Mouse (Mus musculus): Measurements from ENCODE around the gene Gstm7.

Gstm7 gene

GRCm38 (mm10) chr3:107877005-107877404 lies 54.6 kb downstream of the Gstm7 start, which contains the start of gene Eps8l3:
Gene Eps8l3 (plus strand): TSS chr3:107877229.
- DNase-seq (ENCODE audit: low spot score in 2 of 2): no peak

All from right cerebral cortex, adult 2 months (tissue).